Mouse (Mus musculus) stomach, embryonic 16.5 days (tissue): Measurements from ENCODE around the gene Adam12. TPM values are rescaled to one million over a fixed set of nuclear protein-coding genes. Genes with fewer than 3 reads are reported as not detected.

Experiments
- ATAC-seq: fragments of 200-750 bp; cut with Nextera tagmentation; 2 replicates; pipeline ENCODE4 v1.8.0; 2017; ENCODE audit warnings: moderate number of reproducible peaks, moderate TSS enrichment; ENCODE audit not compliant: insufficient read depth, low FRiP score
- H3K27ac ChIP-seq: fragments of 300-500 bp; sonication (generic); 2 replicates; pipeline ENCODE4 v1.5.1; 2014; ENCODE audit warnings: low read length
- H3K27me3 ChIP-seq: fragments of 300-500 bp; sonication (generic); 2 replicates; pipeline ENCODE4 v1.6.1; 2014; ENCODE audit warnings: low read length, control low read depth, mixed read lengths; ENCODE audit not compliant: control insufficient read depth, insufficient read depth
- H3K36me3 ChIP-seq: fragments of 300-500 bp; sonication (generic); 2 replicates; pipeline ENCODE4 v1.6.1; 2014; ENCODE audit warnings: low read length; ENCODE audit not compliant: control insufficient read depth, insufficient read depth
- H3K4me1 ChIP-seq: fragments of 300-500 bp; sonication (generic); 2 replicates; pipeline ENCODE4 v1.6.1; 2014; ENCODE audit warnings: low read length, control low read depth, mixed read lengths; ENCODE audit not compliant: control insufficient read depth, insufficient read depth
- H3K4me2 ChIP-seq: fragments of 300-500 bp; sonication (generic); 2 replicates; pipeline ENCODE4 v1.6.1; 2014; ENCODE audit warnings: low read depth, low read length, mixed read lengths
- H3K4me3 ChIP-seq: fragments of 300-500 bp; sonication (generic); replicated peaks from 2 replicates; pipeline ENCODE4 v1.5.1; 2014; ENCODE audit warnings: mild to moderate bottlenecking, low read length
- H3K9ac ChIP-seq: fragments of 300-500 bp; sonication (generic); 2 replicates; pipeline ENCODE4 v1.6.1; 2014; ENCODE audit warnings: low read length
- H3K9me3 ChIP-seq: fragments of 300-500 bp; sonication (generic); replicated peaks from 2 replicates; pipeline ENCODE4 v1.6.1; 2016; ENCODE audit warnings: low read length, control low read depth; ENCODE audit not compliant: control insufficient read depth
- WGBS: fragments of 180-500 bp; shearing (Covaris S2); extraction: QIAGEN DNeasy Blood & Tissue Kit; methylation state at CpG from one replicate; pipeline ENCODE4 v1.1.7; 2014; 5-methylcytosine and 5-hydroxymethylcytosine counted together
- polyA plus RNA-seq: library from polyadenylated mRNA; unstranded; fragments of >200 nt; fragmentation: Nextera tagmentation; extraction: Ambion mirVana; gene quantifications from 2 replicates; pipeline ENCODE4 v1.2.1, GENCODE M21; 2015

Gene Adam12
- polyA plus RNA-seq, 1 experiment from 2014 or later = 4.4 TPM

DNA sequence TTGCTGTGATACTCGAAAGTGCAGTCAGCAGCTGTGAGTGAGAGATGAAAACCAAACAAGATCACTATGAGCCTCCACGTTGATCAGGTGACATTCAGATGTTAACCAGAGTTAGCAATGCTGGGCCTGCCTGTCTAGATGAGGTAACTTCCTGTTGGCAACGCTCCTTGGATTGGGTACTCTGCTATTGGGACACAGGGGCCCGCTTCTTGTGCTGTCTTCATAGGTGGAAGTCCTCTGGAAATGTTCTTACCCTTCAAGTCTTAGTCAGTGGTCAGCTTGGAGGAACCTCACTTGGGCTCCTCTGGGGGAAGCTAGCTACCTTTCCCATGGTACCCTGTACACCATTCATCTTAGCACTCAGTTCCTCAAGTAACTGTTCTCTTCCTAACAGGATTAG, 169.3 kb downstream of the Adam12 start:
- no peak for ATAC-seq
- 66% methylated on average over 4 of the region's 4 CpGs for WGBS

DNA sequence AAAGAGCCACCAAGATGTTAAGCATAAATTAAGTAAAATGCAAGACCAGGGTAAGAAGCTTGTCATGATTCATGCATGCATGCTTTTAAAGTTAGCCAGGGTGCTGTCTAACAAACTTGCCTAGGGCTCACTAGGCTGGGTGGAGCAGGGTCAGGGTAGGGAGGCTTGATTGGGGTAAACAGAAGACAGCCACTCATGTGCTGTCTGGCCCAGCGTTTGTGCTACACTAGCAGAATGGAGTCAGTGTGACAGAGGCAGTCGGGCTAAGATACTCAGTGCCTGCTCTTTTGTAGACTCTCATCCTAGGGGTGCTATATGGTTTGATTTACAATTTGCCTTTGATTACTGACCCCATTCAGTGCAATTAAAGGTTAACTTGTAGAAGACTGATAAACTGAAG, 179.5 kb downstream of the Adam12 start:
- Histone ChIP-seq H3K4me2 (no peak overlapping the region), H3K36me3 (no peaks in the 10 kb centered on the region), H3K9me3 (no peaks in the 10 kb centered on the region), H3K9ac (no peak overlapping the region), H3K27me3 (no peaks in the 10 kb centered on the region), H3K27ac (no peak overlapping the region), H3K4me1 (no peaks in the 10 kb centered on the region), H3K4me3 (no peak overlapping the region)
- ATAC-seq = no peak
- 27% methylated on average over 2 of the region's 2 CpGs for WGBS

More for the DNA sequence above, 169.3 kb downstream of the Adam12 start:
- Histone ChIP-seq H3K27me3 (no peaks in the 10 kb centered on the region), H3K27ac (no peak overlapping the region), H3K4me2 (no peak overlapping the region), H3K4me1 (no peaks in the 10 kb centered on the region), H3K9me3 (no peaks in the 10 kb centered on the region), H3K9ac (no peak overlapping the region), H3K4me3 (no peak overlapping the region), H3K36me3 (no peaks in the 10 kb centered on the region)

DNA sequence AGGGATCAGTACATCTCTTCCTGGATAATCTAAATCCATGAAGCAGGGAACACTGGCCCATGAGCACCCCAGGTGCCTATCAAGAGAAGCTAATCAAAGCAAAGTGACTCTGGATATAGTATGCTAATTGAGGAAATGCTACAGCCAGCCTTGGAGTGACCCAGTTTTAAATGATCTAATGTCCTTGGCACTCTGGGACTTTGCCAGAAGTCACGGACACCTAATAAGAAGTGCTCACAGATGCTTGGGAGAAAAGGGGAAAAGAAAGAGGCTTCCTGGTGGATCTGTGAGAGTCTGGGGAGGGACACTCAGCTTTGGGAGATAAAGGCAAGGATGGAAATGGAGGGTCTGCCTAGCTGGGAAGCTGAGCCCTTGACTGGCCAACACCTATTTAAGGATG, 181.6 kb downstream of the Adam12 start:
- no peak overlapping the region for H3K9ac ChIP-seq
- H3K4me1 ChIP-seq = no peaks in the 10 kb centered on the region
- ATAC-seq = no peak
- H3K36me3 ChIP-seq = no peaks in the 10 kb centered on the region
- no peak overlapping the region for H3K4me2 ChIP-seq
- no peak overlapping the region for H3K27ac ChIP-seq
- H3K27me3 ChIP-seq = no peaks in the 10 kb centered on the region
- 72% methylated on average over 1 of the region's 1 CpGs for WGBS
- H3K9me3 ChIP-seq = no peaks in the 10 kb centered on the region
- no peak overlapping the region for H3K4me3 ChIP-seq

DNA sequence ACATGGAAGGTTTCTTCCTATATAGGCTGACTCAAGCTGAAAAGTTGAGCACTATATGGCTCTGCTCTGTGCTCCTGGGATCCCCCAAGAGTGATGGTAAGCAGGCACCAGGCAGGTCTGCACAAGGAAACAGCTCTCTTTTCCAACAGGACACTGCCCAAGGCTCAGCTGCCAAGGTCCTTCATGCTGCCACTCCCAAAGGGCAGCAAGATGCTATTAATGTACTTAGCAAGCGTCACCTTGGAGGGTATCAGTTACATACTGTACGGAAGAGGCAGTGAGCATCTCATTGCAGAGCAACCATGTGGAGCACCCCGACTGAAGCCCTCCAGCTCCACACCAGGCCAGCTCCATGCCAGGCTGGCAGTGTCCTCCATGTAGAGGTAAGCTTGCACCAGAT, 185.6 kb downstream of the Adam12 start:
- ATAC-seq = no peak
- H3K27me3 ChIP-seq = no peaks in the 10 kb centered on the region
- no peak overlapping the region for H3K27ac ChIP-seq
- H3K4me1 ChIP-seq = no peaks in the 10 kb centered on the region
- WGBS = 80% methylated on average over 3 of the region's 3 CpGs
- H3K9me3 ChIP-seq = no peaks in the 10 kb centered on the region
- H3K4me3 ChIP-seq = no peak overlapping the region
- no peak overlapping the region for H3K4me2 ChIP-seq
- no peaks in the 10 kb centered on the region for H3K36me3 ChIP-seq
- no peak overlapping the region for H3K9ac ChIP-seq

DNA sequence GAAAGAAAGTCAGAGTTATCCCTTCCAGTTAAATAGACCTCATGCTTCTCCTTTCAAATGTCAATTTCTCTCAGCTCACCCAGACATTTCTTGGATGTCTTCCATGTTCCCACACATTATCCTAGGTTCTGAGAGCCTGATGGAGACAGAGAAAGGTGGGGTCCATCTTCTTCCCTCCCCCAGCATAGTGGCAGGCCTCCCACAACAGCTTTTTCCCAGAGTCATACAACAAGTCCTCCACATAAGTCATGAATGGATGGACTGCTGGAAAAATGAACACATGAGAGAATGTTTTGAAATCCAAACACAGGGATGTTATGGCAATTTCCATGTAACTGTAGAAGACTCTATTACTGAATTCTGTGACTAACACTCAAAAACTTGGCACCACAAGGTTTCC, 188.4 kb downstream of the Adam12 start:
- no peaks in the 10 kb centered on the region for H3K36me3 ChIP-seq
- no peak for ATAC-seq
- H3K27me3 ChIP-seq = no peaks in the 10 kb centered on the region
- no peak overlapping the region for H3K4me3 ChIP-seq
- no peak overlapping the region for H3K4me2 ChIP-seq
- no peaks in the 10 kb centered on the region for H3K4me1 ChIP-seq
- no peak overlapping the region for H3K9ac ChIP-seq
- H3K27ac ChIP-seq = no peak overlapping the region
- H3K9me3 ChIP-seq = no peaks in the 10 kb centered on the region

DNA sequence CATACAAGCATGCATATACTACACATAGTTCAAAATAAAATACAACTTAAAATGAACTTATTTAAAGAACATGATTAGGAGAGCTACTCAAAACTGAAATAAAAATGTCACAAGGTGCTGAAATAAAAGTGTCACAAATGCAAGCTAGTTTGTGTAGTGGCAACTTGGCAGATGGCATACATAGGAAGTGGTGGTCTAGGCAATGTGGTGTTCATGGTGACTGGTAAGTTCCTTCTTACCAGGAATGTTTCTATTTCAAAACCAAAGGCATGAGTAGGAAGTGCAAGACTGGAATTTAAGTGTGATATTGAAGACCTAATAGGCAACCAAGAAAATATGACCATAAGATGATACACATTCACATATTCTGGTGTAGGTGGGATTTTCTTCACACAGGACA, 189.3 kb downstream of the Adam12 start:
- Histone ChIP-seq H3K4me1 (no peaks in the 10 kb centered on the region), H3K4me3 (no peak overlapping the region), H3K9me3 (no peaks in the 10 kb centered on the region), H3K27ac (no peak overlapping the region), H3K36me3 (no peaks in the 10 kb centered on the region), H3K4me2 (no peak overlapping the region), H3K9ac (no peak overlapping the region), H3K27me3 (no peaks in the 10 kb centered on the region)
- no peak for ATAC-seq

DNA sequence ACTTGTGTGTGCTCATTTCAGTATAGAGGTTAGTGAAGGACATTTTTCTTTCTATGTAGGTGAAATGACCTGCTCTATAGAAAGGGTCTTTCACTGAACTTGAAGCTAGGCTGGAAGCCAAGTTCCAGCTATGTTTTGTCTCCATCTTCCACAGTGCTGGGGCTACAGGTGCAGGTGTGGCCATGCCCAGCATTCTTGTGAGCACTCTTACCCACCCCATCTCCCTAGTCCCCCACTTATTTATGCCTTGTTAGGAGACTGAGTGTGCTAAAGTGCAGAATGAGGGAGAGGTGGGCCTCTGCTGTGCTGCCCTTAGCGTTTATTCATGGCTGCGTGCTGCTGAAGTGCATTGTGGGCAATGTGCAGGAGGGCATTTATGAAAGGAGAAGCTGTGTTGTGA, 198.0 kb downstream of the Adam12 start:
- no peaks in the 10 kb centered on the region for H3K36me3 ChIP-seq
- no peak overlapping the region for H3K27ac ChIP-seq
- H3K4me3 ChIP-seq = no peak overlapping the region
- no peaks in the 10 kb centered on the region for H3K27me3 ChIP-seq
- 79% methylated on average over 2 of the region's 2 CpGs for WGBS
- H3K4me2 ChIP-seq = no peak overlapping the region
- H3K9me3 ChIP-seq = no peaks in the 10 kb centered on the region
- no peak overlapping the region for H3K9ac ChIP-seq
- H3K4me1 ChIP-seq = peaks cover 15% of the 10 kb centered on the region; the same call in 1 of the 2 replicates
- ATAC-seq = no peak

DNA sequence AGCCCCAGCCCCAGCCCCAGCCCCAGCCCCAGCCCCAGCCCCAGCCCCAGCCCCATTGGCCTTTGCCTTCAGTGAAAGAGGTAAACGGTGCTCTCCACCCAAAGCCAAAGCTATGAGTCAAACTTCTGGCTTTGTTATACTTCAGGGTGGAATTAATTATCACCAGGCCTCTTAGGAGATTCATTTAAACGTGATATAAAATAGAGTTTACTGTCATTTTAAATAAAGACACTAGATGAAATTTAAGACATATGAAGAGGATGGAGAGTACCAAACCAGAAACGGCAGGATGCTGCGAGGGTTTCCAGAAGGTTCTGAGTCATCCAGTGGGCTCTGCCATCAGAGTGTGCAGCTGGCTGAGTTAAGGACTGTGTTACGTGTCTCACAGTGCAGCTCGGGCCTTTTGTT, 199.0 kb downstream of the Adam12 start:
- Histone ChIP-seq H3K4me3 (no peak overlapping the region), H3K4me2 (no peak overlapping the region), H3K27me3 (no peaks in the 10 kb centered on the region), H3K27ac (peak overlapping the region; percentile 18), H3K9me3 (no peaks in the 10 kb centered on the region), H3K4me1 (peaks cover 15% of the 10 kb centered on the region), H3K36me3 (no peaks in the 10 kb centered on the region), H3K9ac (no peak overlapping the region)
- peak; percentile 75; the same call in 1 of the 2 replicates for ATAC-seq
- WGBS = 12% methylated on average over 6 of the region's 6 CpGs

DNA sequence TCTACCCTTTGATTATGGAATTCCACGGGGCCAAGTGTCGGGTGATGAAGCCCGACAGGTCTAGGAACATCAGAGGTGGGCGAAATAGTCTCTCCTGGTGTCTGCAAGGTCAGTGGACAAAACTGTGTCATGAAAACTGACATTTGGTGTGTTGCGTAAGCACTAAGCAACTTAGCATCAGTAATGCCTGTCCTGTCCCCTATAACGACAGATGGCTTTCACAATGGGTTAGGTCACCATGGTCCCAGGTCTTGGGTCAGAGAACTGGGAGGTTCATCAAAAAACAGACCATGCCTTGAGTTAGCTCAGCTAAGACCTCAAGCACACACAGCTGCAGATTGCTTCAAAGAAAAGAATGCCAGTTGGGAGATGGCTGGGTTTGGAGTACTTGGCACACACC, 200.2 kb downstream of the Adam12 start:
- no peak overlapping the region for H3K4me3 ChIP-seq
- no peaks in the 10 kb centered on the region for H3K9me3 ChIP-seq
- peaks cover 18% of the 10 kb centered on the region for H3K4me1 ChIP-seq
- H3K9ac ChIP-seq = no peak overlapping the region
- H3K4me2 ChIP-seq = no peak overlapping the region
- ATAC-seq = no peak; the same call in 1 of the 2 replicates
- H3K27me3 ChIP-seq = no peaks in the 10 kb centered on the region
- H3K36me3 ChIP-seq = no peaks in the 10 kb centered on the region
- 88% methylated on average over 6 of the region's 6 CpGs for WGBS
- no peak overlapping the region for H3K27ac ChIP-seq

DNA sequence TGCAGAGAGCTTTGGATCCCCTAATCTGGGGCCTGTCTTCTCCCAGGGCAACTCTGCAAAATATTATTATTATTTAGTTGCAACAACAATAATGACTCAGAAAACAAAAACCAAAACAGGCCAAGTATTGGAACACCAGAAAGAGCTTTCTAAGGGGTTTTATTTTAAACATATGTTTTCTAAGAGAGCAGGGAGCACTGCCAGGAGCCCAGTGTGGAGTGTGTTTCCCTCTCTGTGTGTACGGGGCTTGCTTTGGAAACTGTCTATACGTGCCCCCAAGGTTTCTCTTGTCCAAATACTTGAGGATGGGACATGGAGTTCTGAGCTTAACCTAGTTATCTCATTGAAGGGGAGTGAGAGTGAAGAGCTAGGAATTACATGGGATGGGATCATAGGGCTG, 200.7 kb downstream of the Adam12 start:
- H3K36me3 ChIP-seq = no peaks in the 10 kb centered on the region
- H3K4me1 ChIP-seq = peaks cover 19% of the 10 kb centered on the region
- no peaks in the 10 kb centered on the region for H3K9me3 ChIP-seq
- H3K9ac ChIP-seq = no peak overlapping the region
- no peak overlapping the region for H3K27ac ChIP-seq
- H3K27me3 ChIP-seq = no peaks in the 10 kb centered on the region
- no peak overlapping the region for H3K4me3 ChIP-seq
- H3K4me2 ChIP-seq = no peak overlapping the region
- no peak for ATAC-seq
- WGBS = 59% methylated on average over 2 of the region's 2 CpGs
